Mouse (Mus musculus) G1E-ER4 (cell line): ENCODE results near the gene Zfp710. TPM values are rescaled to one million over a fixed set of nuclear protein-coding genes. Genes with fewer than 3 reads are reported as not detected.

Source experiments
- GATA1 ChIP-seq: IDR thresholded peaks from one replicate; pipeline ENCODE4 v1.8.0; 2012; ENCODE audit warnings: low read length, inconsistent platforms
- polyA plus RNA-seq: library from polyadenylated mRNA; stranded (reverse); fragments of >175 nt; gene quantifications from 2 replicates; pipeline ENCODE4 v1.2.3, GENCODE M21; 2012

Zfp710 gene
- polyA plus RNA-seq, 1 experiment = 38.7 TPM

DNA sequence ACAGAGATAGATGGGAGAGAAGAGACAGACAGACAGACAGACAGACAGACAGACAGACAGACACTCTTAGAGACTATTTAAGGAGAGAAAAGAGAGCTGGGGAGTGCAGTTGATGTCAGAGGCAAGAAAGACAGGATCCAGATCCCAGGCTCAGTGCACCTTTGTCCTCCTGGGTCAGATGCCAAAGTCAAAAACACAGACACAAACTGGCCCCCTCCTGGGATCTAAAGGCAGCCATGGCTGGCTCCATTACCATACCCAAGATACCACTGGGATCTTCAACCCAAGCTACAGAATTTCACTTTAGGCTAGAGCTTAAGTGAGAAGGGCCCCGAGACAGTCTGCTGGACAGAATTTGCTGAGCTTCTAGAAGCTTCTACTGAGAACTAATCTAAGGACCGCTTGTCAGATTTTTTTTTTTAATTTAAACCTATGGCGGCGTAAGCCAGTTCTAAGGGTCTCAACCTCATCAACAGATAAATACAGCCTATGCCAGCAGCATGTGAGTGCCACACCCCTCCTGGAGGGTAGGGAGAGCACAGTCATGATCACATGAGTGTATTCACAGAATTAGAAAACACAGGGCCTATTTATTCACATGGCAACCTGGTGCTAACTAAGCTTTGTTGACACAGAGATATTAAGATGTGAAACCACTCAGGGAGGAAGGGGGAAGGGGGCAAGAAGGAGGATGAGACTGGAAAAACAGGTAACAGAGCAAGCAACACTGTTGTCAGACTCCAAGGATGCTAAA, 81.2 kb downstream of the Zfp710 start:
- TF ChIP-seq GATA1 = no peak

DNA sequence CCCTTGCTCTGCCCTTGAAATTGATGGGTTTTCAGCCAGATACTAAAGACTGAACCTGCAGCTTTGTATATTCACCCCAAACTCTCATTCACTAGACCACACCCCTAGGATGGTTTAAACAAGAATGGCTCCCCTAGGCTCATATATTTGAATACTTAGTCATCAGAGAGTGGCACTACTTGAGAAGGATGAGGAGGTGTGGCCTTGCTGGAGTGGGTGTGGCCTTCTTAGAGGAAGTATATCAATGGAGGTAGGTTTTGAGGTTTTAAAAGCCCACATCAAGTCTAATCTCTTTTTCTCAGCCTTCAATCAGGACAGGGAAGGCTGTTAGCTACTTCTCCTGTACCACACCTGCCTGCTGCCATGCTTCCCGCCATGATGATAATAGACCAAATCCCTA, 81.8 kb downstream of the Zfp710 start:
- no peak for TF ChIP-seq GATA1

DNA sequence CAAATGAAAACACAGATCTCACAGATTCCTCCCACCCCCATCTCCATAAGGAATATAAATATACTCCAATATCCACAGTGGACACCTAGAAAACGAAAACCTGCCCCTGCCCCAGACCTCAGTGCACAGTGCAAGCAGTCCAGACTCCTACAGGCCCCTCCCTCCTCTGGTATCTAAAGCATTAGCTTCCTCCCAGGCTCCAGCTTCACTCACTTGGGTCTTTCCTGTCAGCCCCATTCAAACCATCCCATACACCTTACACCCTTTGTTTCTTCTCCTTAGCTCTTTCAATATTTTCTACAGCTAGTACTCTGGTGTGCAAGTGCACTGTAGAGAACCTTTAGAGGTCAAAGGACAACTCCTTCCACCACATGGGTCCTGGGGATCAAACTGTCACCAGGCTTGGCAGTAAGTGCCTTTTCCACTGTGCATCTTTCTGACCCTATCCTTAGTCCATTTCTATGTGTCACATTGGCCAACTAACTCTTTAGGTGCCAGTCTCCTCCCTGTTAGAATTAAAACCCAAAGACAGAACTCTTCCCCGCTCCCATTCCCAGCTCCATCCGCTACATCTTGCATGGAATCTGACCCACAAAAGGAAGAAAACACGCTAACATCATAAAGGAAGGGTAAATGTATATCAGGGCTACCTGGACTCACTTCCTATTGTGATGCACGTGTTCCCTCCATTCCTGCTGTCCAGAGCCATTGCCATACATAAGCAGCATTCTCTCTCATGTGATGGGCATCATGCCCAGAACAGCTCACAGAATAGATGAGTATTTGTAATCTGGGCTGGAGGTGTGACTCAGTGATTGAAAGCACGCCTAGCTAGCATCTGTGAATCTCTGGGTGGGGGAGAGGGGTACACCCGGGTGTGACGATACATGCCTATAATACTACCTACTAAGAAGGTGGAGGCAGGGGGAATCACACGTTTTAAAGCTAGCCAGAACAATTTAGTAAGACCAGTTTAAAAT, 86.7 kb downstream of the Zfp710 start:
- no peak for TF ChIP-seq GATA1

DNA sequence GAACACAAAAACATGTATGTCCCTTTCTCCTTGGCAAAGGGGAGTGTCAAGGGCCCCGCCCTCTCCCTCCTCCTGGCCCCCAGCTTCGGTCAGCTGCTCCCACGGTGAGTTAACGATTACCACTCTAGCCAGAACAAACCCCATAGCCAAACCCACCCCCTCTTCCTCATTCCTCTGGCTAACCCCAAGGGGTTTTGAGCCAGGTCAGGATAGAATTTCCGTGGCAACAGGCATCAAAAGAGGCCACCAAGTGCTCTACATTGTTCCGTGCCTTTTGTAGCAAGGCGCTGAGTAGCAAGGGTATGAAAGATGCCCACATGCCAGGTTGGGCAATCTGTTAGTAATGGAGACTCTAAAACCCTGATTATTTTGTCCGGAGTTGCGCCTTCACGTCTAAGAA, 89.4 kb downstream of the Zfp710 start:
- TF ChIP-seq GATA1 = no peak

DNA sequence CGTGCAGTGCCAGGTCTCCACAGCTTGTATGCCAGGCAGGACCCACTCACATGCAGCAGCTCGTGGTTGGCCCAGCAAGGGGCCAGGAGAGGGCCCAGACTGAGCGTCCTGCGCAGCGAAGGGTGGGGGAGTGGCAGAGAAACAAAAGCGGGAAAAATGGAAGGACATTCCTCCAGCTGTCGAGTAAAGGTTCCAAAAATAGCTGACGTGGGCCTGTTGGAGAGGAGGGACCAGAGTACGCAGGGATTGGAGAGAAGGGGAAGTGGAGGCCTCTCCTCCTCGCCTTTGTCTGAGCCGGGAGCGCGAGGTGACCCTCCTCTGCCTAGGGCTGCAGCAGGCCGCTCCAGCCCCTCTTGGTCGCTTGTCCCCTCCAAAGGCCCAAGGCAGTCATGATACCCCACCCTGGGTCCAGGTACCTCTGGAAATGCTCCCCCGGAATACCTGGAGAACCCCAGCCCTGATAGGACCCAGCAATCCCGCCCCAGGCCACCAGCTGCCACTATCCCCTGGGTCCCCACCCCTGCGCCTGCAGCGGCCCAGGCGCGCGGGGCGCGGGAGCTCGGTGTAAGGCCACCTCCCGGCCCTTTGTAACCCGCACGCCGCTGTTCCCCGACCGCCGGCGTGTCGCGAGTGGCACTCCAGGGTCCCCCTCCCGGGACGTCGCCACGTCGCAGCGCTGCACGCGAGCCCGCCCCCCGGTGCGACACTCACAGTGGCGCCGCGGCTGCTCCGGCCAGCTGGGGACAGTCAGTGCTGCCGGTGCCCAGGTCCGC, 90.0 kb downstream of the Zfp710 start:
- TF ChIP-seq GATA1 = no peak

DNA sequence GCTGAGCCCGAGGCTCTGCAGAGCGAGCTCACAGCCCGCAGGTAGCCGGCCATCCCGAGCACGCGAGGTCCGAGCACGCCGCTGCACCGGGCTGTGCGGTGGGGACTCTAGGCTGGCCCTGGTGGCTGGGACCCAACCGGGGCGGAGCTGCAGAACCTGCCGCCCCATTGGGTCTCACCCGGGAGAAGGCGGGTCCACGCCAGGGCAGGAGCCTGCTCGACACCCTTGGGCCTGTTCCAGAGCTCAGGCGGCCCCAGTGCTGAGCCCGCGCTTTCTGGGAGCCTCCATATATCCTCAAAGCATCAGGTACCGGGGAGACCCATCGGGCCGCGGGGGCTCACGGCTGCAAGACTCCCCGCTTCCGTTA, 90.6 kb downstream of the Zfp710 start, which contains the start of gene Idh2:
Idh2 (minus strand) TSS at position 169 of the 367 bp plus-strand sequence.
- TF ChIP-seq GATA1 = no peak

DNA sequence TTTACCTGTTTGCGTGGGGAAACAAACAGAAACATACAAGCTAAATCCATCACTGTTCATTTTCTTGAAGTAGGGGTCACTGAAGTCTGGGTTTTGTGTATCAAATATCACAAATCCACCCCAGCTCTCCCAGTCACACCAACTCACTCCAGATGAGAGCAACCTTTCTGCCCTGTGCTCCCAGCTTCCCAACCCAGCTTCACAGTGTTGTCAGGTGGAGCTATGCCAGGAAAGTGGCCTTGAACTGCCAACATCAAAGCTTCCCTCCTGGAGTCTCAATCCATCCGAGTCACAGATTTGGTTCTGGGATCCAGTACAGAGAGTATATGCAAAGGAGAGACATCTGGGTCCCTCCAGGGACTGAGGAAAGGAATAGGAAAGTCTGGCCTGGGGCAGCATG, 91.5 kb downstream of the Zfp710 start:
- TF ChIP-seq GATA1 = no peak

DNA sequence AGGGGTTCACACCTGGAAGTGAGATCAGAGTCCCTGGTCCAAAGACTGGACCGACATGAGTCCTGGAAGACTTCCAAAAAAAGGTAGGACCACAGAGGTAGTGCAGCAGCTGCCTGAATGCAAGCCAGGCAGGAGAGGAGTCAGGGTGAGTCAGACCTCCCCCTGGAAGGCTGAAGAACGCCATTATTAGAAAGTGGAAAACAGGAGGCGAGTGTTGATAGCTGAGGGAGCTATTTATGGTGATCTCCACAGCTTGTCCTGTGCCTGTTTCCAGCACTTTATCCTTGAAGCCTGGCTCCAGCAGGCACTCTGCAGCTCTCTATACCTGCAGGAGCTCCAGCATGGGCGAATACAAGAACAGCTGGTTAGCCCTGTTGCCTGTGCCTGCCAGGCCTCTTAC, 94.6 kb downstream of the Zfp710 start:
- TF ChIP-seq GATA1 = no peak

DNA sequence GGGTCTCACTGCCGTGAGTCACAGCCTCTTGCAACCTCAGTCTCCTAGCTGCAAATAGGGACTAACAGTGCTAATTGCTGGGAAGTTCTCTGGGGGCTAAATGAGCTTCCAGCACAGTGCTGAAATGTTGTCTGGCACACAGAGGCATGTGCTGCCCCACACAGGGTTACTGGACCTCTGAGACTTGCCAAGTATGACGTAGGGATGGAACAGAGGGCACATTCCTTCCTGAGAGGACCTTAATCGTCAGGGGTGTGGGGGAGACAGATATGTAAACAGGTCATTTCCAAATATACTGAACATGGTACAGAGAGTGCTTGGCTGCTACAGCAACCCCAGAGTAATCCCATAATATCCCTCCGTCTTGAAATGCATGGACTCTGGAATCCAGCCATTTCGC, 96.5 kb downstream of the Zfp710 start:
- no peak for TF ChIP-seq GATA1

DNA sequence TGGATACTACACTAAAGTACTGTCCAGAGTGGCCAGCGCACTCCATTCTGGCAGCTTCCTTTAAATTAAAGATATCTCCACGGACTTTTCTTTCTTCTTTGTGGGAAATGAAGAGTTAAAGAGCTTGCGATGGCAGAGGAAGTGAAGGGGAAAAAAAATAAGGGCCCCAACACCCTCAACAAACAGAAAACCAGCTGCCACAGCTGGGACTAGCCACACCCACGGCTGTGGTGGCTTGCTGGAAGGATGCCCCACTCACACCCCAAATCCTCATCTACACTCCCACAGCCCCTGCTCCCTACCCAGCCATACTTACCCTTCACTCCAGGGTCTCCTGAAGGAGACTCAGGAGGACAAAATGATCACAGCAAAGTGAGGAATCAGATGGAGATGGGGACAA, 98.5 kb downstream of the Zfp710 start:
- no peak for TF ChIP-seq GATA1

DNA sequence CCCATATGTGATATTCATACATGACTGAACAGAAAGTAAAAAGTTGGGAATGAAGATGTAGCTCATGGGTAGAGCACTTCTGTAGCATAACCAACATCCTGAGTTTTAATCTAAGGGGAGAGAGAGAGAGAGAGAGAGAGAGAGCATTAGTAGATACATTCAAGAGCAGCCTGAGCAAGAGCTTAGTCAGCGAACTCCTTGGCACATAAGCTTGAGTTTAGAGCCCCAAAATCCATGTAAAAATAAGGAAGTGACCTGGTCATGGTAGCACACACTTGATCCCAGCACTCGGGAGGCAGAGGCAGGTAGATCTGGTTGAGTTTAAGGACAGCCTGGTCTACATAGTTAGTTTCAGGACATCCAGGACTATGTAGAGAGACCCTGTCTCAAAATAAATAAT, 99.1 kb downstream of the Zfp710 start:
- TF ChIP-seq GATA1 = no peak

DNA sequence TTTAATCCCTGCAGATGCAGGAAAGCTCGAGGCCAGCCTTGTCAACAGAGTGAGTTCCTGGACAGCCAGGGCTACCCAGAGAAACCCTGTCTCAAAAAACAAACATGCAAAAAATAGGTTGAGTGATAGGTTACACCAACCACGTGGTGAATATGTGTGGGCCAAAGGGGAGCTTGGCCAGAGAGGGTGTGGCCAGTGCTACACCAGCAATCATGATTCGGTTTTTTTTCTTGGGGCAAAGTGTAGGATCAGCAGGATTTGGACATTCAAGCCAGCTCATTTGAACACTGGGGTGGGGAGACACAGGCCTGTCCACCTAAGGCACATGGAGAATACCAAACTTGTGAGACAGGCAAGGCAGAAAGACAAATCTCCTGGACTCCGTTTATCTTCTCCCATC, 104.7 kb downstream of the Zfp710 start:
- TF ChIP-seq GATA1 = no peak

DNA sequence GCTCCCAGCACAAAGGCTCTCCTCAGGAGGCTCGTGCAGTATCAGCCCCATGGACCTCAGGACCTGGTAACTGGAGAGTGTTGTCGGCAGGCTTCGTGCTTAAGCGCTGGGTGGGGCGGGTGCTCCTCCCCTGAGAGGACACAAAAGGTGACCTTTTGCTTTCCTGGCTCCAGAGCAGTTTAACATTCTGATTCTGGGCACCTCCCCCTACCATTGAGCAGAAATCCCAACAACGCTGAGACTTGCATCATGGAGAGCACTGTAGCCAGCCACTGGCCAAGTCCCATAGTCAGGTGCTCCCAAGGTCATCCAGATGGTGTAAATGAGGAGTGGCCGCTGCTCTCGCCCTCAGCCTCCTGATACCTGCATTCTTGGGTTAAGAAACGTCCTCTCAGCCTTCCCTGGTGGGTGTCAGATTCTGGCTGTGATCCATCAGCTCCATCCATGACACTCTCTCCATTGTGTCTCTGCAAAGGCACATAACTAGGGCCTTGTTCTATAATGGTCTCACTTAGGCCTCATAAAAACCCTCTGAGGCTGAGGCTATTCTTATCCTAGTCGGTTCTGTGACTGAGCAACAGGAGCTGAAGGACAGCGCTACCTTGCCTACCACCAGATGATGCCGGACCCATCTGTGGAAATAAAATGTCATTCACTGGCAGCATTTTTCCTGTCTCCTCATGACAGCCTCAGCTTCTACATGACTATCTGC, 105.9 kb downstream of the Zfp710 start:
- no peak for TF ChIP-seq GATA1

DNA sequence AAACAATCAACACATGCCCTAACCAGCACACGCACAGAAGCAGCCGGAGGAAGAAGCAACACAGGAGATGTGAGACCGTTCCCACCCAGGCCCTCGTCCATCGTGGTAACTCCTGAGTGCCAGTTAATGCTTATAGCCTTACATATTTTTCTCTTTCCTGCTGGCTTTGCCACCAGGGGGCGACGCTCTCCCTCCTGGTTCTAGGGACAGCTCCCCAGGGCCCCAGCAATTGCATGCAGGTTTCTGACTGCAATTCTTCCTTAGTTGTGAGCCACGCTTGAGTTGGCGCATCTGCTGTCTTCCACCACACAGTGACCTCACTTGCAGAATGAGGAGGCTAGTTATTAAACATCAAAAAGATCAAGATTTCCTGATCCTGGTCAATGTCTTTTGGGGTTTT, 107.9 kb downstream of the Zfp710 start:
- no peak for TF ChIP-seq GATA1

DNA sequence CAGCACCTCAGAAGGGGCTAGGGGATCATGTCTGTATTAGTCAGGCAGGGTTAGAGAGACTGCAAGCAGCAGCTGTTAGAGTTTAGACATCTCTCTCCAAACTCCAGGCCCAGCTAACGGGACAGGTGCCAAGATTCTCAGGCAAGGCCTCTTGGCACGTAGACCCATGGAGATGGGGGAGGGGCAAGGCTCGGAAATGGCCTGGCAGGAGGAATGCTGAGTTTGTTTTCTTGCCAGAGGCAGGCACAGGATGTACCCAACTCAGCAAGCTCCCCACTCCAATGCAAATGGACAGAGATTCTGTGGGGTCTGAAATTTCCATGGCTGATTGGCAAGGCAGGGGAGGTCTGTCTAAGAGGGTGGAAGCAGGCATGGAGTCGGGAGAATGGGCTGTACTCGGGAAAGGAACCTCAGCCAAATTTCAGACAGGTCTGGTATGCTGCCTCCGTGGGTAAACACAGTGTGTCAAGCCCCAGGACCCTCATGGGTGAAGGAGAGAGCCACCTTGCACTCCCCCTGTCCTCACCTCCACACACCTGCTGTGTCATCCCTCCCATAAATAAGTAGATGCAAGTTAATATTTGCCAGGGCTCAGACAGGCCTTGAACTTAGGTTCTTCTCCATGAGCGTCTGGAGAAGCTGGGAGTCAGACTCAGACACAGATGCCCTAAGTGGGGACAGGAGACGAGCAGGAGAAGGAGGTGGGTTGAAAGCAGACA, 110.0 kb downstream of the Zfp710 start:
- no peak for TF ChIP-seq GATA1

DNA sequence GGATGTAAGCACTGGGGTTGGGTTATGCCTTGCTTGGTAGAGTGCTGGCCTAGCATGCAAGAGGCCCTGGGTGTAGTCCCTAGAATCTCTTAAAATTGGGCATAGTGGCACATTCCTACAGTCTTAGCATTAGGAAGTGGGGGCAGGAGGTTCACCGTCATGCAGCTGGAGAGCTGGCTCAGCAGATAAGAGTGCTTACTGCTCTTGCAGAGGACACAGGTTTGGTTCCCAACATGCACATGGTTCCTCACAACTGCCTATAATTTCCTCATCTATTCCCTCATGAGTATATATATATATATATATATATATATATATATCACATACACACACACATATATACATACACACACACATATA, 110.5 kb downstream of the Zfp710 start:
- no peak for TF ChIP-seq GATA1
